Mouse (Mus musculus) heart, adult 8-10 months (tissue): Measurements from ENCODE around the gene Gemin4. TPM values are rescaled to one million over a fixed set of nuclear protein-coding genes. Genes with fewer than 3 reads are reported as not detected.
A peak's percentile ranks its signal among the peaks of the same experiment; 100 is the strongest.

Experiments used
- DNase-seq: peaks from one replicate; pipeline ENCODE4 v3.0.0; 2022; ENCODE audit warnings: low spot score
- total RNA-seq, 4 experiments: library from RNA; stranded (reverse); gene quantifications; 2 replicates each; pipeline ENCODE4 v1.2.4; 2022

Gene Gemin4
- total RNA-seq, result 1 to 10 TPM; 2.5 to 4.6 (median 3.7) TPM

DNA sequence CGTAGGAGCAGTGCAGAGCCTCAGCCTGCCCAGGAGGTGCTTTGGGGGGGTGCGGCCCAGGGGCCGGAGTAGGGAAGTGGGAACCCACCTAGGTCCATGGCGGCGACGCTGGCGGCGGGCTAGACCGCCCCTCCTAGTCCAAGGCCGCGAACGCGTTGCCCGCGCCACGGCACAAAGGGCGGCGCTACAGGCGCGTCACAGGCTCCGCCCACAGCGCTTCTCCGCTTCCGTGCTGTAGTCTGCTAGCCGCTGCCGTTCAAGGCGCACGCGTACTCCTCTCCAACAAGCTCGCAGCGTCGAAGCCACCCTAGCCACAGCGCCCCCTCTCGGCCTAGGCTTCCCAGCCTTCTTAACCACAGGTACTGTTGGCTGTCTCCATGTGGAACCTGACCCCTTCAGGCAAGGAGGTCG, at the start of gene Gemin4, which contains the start of gene Dbil5:
Gene Gemin4 (minus strand): TSS at position 275 of the 411 bp plus-strand sequence.
Gene Dbil5 (plus strand): TSS at position 219 of the 411 bp plus-strand sequence.
- peak; percentile 95 for DNase-seq

- no peak for DNase-seq
These were observed 45.3 kb upstream of the Gemin4 start for GRCm38 (mm10) chr11:76262611-76263351.

GRCm38 (mm10) chr11:76261224-76261623, 43.8 kb upstream of the Gemin4 start:
- no peak for DNase-seq

DNA sequence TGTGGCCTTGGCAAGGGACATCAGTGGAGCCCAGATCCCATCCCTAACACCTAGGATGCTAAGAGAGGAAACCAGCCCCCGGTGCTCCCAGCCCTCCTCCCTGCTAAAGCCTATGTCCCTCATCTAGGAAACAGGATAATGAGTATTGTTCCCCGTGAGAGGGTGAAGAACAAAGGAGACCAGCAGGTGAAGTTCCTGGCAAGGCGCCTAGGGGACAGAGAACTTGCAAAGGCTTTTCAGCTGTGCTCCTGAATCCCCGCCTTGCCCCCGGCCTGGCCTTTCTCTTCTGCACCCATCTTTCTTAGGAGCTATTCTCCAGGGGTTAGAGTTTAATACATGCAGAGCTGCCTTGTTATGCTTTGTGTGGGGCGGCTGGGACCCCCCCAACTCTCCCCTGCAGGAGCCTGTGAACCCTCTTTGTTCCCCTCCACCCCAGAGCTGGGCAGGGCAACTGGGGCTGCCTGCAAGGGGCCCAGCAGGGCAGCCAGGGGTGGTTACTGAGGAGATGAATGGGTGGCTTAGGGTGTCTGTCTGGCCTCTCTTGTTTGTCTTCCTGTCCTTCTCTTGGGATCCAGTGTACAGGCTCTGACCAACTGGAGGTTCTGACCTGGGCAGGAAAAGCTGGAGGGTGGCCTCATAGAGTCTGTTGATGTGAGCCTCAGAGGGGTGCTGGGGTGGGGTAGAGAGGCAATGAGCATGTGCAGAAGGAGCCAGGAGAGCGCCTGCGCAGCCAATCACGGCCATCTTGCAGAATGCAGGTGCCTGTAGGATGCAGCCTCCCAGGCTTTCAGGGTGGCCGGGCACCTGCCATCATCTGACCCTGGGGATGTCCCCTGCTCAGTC, 43.0 kb upstream of the Gemin4 start:
- DNase-seq, result no peak

DNA sequence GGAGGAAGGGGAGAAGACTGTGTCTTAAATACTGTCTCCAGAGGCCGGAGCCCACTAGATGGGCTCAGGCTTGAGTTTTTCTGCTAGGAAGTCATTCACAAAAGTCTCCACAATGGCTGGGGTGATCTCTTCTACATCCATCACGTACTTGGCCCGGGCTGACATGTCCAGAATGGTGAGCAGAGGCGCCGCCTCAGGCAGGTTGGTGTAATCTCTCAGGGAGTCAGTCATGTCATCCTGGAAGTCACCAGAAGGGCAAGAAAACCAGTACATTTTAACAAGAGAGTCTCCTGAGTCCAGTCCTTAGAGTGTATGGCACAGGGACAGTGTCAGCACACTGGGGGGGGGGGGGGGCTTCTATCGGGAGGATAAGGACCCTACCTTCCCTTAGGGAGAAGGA, 41.0 kb upstream of the Gemin4 start:
- DNase-seq, result no peak

DNA sequence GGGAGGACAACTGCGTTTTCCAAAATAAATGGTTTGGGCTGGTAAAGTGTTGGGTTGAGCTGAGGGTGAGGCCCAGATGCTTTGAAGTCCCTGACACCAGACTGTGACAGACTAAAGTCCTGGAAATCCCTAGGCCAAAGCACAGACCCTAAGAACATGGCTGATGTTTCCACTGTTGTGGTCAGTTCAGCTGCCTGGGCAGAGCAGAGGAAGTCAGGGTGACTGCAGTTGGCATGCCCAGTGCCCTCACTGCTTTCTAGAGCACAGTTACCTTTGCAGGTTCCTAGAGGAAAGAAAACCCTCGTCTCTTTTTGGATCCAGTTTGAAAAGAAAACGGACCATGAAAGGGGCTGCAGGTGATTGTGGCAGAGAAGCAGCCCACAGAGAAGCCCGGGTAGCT, 39.9 kb upstream of the Gemin4 start:
- no peak for DNase-seq

DNA sequence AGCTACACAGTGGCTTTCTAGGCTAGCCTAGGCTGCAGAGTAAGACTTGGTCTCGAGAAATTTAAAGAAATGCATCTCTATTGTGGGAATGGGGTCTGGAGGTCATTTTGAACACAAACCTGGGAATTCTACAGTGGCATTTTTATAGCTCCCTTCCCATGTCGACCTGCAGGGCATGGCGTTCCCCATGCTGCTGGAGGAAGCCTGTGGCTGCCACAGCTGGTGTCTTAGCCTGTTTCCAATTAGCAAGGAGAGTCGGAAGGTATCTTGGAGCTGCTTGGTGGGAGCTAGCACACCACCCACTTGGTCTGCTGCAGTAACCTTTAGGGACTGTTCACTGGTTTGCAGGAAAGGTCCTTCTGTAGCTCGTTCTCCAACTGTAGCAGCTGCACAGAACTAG, 38.7 kb upstream of the Gemin4 start:
- no peak for DNase-seq

DNA sequence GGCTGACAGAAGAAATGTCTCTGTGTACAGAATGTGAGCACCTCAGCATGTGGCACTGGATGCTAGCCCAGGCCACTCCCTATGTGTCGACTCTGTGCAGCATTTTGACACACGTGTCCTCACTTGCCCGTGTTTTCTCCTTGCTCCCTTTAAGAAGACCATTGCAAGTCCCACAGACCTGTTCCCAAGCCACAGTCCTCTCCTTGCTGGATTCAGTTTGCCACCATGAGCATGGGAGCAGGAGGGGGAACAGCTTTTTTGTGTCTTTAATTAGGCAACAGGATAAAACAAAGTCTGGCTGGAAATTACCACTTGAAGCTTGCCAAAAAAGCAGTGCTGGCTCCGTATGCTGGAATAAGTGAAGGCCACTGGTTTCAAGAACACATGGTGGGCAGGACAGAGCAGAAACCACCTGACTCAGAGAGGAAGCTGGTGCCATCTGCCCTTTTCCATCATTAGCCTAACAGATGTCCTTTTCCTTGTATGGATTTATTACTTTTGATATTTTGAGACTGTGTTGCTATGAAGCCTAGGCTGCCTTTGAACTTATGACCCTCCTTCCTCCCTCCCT, 38.1 kb upstream of the Gemin4 start:
- peak; percentile 39 for DNase-seq

GRCm38 (mm10) chr11:76253918-76254264, 36.4 kb upstream of the Gemin4 start:
- no peak for DNase-seq

DNA sequence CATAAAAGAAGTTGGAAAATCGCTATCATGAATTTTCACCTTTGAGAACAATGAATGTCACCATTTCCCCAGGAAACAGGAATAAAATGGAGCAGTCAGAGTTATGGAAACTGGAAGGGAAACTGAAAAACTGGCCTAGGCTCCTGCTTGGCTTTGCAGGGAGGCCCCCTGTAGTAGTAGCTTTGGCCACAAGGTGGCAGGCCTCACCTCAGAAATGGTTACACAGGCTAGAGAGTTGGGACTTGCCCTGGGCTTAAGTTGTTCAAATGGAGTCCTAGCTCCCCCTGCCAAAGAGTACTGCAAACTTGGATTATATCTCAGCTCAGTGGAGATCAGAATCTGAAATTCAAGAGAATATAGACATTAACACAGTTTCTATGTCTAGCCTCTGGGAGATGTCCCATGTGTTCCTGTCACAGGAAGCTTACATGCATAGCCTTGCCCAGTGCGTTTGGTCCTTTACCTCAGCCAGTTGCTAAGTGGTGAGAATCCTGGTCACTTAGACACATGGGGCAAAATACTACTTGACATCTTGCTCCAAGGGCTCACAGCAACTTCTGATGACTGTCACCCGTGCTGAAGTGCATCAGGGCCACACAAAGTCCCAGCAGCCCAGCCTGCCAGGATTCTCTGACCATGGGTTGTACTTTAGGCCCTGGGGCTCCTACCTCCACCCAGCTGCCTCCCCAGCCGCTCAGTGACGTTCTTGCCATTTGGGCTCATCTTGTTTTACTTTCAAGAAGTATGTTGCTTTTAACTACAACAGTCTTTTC, 35.9 kb upstream of the Gemin4 start:
- peak; percentile 90 for DNase-seq

GRCm38 (mm10) chr11:76252036-76252435, 34.6 kb upstream of the Gemin4 start:
- DNase-seq, result no peak

DNA sequence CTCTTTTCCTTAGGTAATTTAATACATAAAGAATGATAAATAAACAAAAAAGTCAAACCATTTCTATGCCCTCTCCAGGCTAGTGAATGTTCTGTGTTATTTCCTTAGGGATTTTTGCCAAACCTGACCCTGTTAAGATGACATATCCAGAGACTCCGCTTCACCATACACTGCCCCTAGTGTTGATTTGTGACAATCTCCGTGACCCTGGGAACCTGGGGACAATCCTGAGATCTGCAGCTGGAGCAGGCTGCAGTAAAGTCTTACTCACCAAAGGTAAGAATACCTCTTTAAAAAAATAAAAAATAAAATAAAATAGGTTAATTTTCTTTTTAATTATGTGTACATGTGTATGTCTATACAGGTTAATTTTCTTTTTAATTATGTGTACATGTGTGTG, 29.8 kb upstream of the Gemin4 start:
- DNase-seq, result no peak

DNA sequence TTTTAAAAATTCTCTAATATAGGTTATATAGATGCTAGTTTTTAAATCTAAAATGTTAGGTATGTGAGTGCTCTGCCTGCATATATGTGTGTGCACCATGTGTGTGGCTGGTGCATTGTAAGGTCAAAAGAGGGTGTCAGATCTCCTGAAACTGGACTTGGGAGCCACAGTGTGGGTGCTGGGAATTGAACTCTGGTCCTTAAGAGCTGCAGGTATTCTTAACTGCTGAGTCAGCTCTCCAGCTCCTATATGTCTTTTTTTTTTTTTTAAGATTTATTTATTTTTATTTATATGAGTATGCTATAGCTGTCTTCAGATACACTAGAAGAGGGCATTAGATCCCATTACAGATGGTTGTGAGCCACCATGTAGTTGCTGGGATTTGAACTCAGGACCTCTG, 29.0 kb upstream of the Gemin4 start:
- no peak for DNase-seq

DNA sequence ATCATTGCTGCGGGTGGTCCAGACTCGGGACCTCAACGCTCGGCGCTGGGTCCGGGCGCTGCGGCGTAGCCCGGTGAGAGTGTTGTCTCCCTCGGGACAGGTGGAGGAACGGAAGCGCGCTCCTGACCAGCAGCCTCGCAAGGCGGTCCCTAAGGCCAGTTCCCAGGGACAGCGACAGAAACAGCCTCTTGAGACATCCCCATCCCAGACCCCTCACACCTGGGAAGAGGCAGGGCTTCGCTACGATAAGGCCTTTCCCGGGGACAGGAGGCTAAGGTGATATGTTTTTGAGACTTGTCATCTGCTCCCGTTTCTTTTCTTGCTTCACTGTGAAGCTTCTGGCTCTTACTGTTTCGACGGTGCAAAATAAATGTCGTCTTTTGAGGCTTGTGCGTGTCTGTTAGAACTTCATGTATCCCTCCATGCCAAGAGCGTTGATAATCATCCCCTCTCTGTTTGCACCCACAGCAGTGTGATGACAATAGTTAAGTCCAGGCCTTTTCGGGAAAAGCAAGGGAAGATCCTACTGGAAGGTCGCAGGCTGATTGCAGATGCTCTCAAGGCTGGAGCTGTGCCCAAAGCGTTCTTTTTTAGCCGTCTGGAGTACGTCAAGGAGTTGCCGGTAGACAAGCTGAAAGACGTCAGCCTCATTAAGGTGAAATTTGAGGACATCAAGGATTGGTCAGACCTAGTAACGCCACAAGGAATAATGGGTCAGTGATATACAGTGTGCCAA, 26.5 kb upstream of the Gemin4 start:
- no peak for DNase-seq

GRCm38 (mm10) chr11:76242901-76243810, 25.7 kb upstream of the Gemin4 start, which contains the start of the genes Mrm3 and Glod4:
Gene Mrm3 (plus strand): TSS chr11:76243715.
Gene Glod4 (minus strand): TSS chr11:76243725.
- peak; percentile 90 for DNase-seq

- DNase-seq, result no peak
These were observed 22.3 kb upstream of the Gemin4 start for GRCm38 (mm10) chr11:76239750-76240149.

DNA sequence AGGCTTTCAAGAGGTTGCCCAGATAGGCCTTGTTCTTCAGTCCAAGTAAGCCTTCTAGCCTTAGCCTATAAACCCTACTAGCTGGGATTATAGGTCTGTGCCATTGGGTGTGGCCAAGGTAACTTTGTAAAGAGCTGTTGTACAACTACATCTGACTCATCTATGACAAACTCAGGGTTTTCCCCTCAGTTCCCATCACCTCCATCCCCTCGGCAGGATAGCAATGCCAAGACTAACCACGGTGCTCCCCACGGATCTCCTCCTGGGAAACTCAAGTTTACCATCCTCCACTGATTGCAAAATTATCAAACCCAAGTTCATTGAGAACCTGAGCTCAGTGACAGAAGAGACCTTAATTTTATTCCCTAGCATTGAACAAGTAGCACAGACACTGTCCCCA, 18.7 kb upstream of the Gemin4 start:
- no peak for DNase-seq

DNA sequence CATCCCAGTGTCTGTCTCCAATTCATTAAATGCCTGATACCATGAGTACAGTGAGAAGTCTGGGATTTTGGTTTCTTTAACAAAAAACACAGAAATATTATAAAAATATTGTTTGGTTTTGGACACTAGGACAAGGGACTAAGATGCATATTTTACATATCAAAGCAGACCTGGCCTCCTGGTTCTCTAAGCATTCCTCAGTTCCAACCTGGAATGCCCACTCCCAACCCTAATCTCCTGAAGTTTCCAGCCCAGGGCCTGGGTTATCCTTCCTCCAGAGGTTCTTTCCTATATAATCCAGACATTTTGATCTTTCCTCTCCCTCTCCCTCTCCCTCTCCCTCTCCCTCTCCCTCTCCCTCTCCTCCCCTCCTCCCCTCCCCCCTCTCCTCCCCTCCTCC, 7.6 kb upstream of the Gemin4 start:
- DNase-seq, result no peak

- no peak for DNase-seq
These were observed 7.2 kb upstream of the Gemin4 start for GRCm38 (mm10) chr11:76224631-76225030.
